Mouse (Mus musculus): ENCODE results near the gene Zfyve19.

Gene Zfyve19

DNA sequence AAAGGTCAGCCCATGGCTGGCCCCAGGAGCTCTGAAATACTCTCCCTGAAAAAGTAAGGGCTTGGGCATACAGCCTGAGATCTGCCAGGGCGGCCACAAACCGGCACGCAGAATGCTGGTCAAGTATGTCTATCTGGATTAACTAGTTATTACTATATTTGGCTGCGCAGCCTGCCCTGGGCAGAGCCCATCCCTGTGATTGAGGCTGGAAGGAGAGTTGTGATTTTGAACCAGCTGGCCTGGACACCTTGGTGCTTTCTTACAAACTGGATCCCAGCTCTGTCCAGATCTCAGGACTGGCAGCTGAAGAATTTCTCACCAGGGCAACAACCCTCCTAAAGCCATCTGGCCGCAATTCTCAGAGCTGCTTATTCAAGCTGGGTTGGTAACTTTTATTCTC, 14.3 kb upstream of the Zfyve19 start:
- peak in 1 of 2 experiments; percentile 21 for DNase-seq (ENCODE audit: inconsistent age in 2 of 2, low spot score in 1 of 2)

GRCm38 (mm10) chr2:119196316-119197108, 11.9 kb upstream of the Zfyve19 start:
- DNase-seq (ENCODE audit: inconsistent age in 2 of 2, low spot score in 1 of 2), result peak; percentile 52 to 65

DNA sequence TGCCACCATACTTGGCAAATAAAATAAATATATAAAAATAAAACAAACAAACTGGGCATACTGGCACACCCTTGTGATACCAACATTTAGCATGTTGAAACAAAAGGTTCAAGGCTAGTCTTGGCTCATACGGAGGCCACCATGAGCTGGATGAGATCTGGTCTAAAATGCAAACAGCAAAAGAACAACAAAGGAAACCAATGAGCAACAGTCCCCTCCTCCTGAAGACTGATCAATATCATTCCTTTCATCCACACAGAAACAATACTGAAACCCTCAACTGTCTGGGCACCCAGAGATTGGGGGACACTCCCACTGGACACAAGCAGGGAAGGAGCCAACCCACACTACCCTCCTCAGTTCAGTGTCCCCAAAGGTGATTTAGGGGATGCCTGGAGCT, 10.9 kb upstream of the Zfyve19 start:
- DNase-seq (ENCODE audit: inconsistent age in 2 of 2, low spot score in 1 of 2), result peak in 1 of 2 experiments; percentile 60

GRCm38 (mm10) chr2:119198049-119198448, 10.4 kb upstream of the Zfyve19 start:
- no peak for DNase-seq (ENCODE audit: inconsistent age in 2 of 2, low spot score in 1 of 2)

GRCm38 (mm10) chr2:119198934-119199333, 9.5 kb upstream of the Zfyve19 start:
- DNase-seq (ENCODE audit: inconsistent age in 2 of 2, low spot score in 1 of 2), result no peak

DNA sequence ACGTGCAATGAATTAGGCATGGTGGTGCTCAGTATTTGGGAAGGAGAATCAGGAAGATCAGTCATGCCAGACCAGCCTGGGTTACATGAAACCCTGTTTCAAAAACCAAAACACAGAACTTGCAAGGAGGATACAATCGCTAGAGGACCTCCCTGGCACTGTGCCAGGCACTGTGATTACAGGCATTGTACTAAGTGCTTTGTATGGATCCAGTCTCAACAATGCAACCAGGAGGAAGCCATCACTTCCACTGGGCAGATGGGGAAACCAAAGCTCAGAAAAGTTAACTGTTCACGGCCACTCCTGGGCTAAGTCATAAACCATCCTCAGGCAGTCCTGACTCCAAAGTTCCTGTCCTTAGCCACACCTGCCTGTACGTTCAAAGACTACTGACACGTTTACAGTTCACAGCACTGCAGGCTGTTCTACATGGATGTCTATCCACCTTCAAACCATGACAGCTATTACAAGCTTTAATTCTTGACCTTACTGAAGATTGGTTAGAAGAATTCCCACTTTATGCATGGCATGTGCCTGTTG, 5.4 kb upstream of the Zfyve19 start:
- peak in 1 of 2 experiments; percentile 52 for DNase-seq (ENCODE audit: inconsistent age in 2 of 2, low spot score in 1 of 2)

GRCm38 (mm10) chr2:119203871-119204460, 4.5 kb upstream of the Zfyve19 start:
- DNase-seq (ENCODE audit: inconsistent age in 2 of 2, low spot score in 1 of 2), result peak in 1 of 2 experiments; percentile 67

- no peak for DNase-seq (ENCODE audit: inconsistent age in 2 of 2, low spot score in 1 of 2)
Measured at GRCm38 (mm10) chr2:119207961-119208343, 465 bp upstream of the Zfyve19 start.

GRCm38 (mm10) chr2:119209176-119209507, 725 bp downstream of the Zfyve19 start:
- DNase-seq (ENCODE audit: inconsistent age in 2 of 2, low spot score in 1 of 2), result no peak

- DNase-seq (ENCODE audit: inconsistent age in 2 of 2, low spot score in 1 of 2), result no peak
Measured at GRCm38 (mm10) chr2:119229775-119230704, 21.6 kb downstream of the Zfyve19 start, which contains the start of gene Ppp1r14d. Gene Ppp1r14d, minus strand, starts transcription at chr2:119229906.

DNA sequence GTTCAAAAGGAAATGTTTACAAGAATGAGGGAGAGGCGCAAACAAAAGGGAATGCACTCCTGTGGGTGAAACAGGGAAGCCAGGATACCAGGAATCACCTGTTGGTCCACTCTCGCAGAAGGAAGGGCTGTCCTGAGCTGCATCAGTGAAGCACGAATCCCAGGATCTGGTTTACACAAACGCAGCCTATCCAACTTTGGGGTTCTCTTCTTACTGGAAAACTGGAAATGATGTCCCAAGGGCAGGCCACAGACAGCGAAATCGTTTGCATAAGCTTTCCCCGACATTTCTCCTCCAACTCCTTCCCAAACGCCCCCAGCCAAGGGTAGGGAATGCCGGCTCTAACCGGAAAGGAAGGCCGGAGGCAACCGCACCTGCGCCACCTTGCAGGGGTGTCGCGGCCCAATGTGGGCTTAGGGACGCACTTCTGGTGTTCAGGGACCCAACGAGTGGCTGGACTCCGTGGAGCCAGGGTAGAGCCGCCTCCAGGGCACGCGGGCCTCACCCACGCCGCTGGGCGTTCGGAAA, 28.3 kb downstream of the Zfyve19 start:
- DNase-seq (ENCODE audit: inconsistent age in 2 of 2, low spot score in 1 of 2), result no peak

- peak in 1 of 2 experiments; percentile 52 for DNase-seq (ENCODE audit: inconsistent age in 2 of 2, low spot score in 1 of 2)
Measured at GRCm38 (mm10) chr2:119237210-119237870, 28.9 kb downstream of the Zfyve19 start, which contains the start of gene Spint1. Gene Spint1, plus strand, starts transcription at chr2:119237362.

DNA sequence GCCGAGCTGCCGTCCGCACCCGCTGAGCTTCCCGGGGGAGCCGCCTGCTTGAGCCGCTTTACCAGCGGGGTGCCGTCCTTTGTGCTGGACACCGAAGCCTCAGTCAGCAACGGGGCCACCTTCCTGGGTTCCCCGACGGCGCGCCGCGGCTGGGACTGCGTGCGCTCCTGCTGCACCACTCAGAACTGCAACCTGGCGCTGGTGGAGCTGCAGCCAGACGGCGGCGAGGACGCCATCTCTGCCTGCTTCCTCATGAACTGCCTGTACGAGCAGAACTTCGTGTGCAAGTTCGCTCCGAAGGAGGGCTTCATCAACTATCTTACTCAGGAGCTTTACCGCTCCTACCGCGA, 29.4 kb downstream of the Zfyve19 start:
- no peak for DNase-seq (ENCODE audit: inconsistent age in 2 of 2, low spot score in 1 of 2)

- no peak for DNase-seq (ENCODE audit: inconsistent age in 2 of 2, low spot score in 1 of 2)
Measured at GRCm38 (mm10) chr2:119238671-119239070, 30.3 kb downstream of the Zfyve19 start.

DNA sequence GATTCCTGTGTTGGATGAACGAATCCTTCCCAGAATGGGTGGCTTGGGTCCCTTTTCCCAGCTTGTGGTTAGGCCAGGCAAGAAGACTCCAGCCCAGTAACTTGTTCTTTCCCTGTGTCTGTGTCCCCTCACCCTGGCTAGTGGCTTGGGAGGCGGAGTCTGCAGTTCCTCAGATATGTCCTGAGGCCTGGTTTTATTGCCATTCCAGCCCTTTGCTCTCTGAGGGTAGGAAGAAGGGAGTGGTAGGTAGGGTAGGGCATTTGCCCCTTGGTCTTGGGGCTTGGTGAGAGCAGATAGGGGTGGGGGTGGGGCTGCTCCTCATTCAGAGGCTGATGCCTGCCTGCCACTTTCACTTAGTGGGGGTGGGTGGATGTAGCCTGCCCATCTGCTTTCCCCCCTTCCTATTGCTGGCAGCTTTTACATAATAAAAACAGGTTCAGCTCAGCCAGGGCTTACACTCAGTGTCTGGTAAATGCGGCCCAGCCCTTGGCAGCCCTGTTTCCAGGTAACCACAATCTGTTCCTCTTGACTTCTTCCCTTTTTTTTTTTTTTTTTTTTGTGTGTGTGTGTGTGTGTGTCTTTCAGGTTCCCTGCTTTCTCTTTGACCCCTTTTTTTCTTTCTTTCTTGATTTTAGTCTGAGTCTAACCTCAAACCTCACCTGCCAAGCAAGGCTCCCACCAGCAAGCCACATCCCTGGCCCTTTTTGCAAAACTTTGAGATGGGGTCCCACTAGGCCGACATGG, 31.8 kb downstream of the Zfyve19 start:
- DNase-seq (ENCODE audit: inconsistent age in 2 of 2, low spot score in 1 of 2), result no peak

GRCm38 (mm10) chr2:119240819-119241186, 32.4 kb downstream of the Zfyve19 start:
- no peak for DNase-seq (ENCODE audit: inconsistent age in 2 of 2, low spot score in 1 of 2)

GRCm38 (mm10) chr2:119242548-119242947, 34.1 kb downstream of the Zfyve19 start:
- DNase-seq (ENCODE audit: inconsistent age in 2 of 2, low spot score in 1 of 2), result no peak

DNA sequence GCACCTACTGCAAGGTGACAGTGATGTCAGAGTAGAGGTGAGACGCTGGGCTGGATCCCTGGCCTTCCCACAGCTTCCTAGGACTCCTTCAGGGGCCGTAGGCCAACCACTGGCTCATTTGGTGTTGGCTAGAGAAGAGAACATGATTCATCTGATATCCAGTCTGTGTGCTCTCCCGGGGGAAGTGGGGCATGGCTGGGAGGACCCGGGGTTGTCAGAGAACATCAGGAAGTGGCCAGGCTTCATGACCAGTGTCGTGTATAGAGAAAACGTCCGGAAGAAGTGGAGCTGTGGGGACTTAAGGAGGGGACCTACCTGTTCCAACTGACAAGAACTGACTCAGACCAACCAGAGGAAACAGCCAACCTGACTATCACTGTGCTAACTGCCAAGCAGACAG, 36.8 kb downstream of the Zfyve19 start:
- no peak for DNase-seq (ENCODE audit: inconsistent age in 2 of 2, low spot score in 1 of 2)

DNA sequence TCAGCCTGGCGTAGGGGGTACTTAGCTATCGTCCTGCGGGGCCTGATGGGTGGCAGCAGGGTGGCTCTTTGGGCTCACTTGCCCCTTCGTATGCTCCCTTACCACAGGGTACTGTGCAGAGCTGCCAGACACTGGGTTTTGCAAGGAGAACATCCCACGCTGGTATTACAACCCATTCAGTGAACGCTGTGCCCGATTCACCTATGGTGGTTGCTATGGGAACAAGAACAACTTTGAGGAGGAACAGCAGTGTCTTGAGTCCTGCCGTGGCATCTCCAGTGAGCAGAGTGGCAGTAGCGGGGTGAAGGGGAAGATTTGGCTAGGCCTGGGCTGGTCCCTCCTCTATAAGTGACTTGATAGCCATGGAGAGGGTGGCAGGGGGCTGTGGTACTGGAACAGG, 39.5 kb downstream of the Zfyve19 start:
- no peak for DNase-seq (ENCODE audit: inconsistent age in 2 of 2, low spot score in 1 of 2)

DNA sequence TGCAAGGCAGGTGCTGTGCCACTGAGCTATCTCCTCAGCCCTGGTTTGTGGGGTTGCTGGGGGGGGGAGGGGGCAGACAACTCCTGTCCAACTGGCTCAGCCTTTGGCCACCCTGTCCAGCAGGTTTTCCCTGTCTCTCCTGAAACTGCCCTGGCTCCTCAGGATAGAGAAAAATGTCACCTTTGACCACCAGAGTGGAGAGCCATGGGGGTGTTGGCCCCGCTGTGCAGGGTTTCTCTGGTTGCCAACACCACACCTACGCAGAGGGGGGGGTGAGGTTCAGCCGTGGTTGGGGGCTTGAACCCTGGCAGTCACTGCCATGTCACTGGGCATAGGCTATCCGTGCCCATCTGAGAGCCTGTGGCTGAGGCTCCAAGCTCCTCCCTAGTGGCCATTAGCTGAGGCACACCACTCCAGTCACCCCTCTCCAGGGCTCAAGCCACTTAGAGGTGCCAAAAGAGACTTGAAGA, 41.2 kb downstream of the Zfyve19 start:
- no peak for DNase-seq (ENCODE audit: inconsistent age in 2 of 2, low spot score in 1 of 2)

Data from adrenal gland, adult (tissue).